Mouse (Mus musculus): ENCODE data around the gene Nop53.

DNA sequence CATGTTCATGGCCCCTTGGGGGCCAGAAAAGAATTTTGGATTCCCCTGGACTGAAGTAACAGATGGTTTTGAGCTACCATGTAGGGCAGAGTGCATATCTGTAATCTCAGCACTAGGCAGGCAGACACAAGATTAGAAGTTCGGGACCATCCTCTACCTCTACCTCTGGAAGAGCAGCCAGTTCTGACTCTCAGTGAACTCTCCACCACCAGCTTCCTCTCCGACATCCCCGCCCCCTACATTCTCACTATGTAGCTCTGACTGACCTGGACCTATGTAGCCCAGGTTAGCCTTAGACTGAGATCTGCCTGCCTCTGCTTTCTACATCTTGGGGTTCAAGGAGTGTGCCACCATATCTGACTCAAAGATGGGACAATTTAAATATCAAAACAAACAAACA is 20.6 kb upstream of the Nop53 start:
- TF ChIP-seq CTCF (IDR thresholded peaks at IDR 0.05; ENCODE audit: insufficient read depth, low read length): no peak
- no peak for TF ChIP-seq POLR2A (IDR thresholded peaks at IDR 0.05; ENCODE audit: borderline replicate concordance, extremely low read depth, low read depth, low read length)

All from lung, adult 2 months (tissue).